In the genomic region with DNA sequence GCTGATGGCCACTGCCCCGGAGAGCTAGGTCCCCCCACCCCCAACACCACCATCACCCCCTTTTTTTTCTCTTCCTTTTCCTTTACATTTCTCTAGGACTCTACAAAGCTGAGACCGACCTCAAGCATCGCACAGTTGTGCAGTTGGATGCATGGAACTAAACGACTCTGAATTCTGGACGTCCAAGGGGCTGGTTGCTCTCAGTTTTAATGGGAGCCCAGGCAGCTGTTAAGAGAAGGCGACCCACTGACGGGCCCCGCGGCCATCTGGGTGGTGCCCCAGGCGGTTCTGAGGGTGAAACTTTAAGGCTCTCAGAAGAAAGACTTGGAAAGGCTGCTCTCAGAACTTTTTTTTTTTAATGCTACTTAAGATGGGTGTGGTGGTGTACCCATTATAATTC, we compare ENCODE assay signal across 11 mouse cellular contexts. TPM values are rescaled to one million over a fixed set of nuclear protein-coding genes. Genes with fewer than 3 reads are reported as not detected.
DNase-seq lines count a peak whose midpoint lies in the region; ATAC-seq and TF ChIP-seq lines count a peak whose summit lies in the region.
"Had no signal": no experiment of that assay in that cellular context is flagged by ENCODE, and none has a peak within 500 bp of the region (broad histone marks: within the 10 kb centered on the region; RNA-seq: fewer than 3 reads in every experiment).

No protein-coding gene starts in this region.

- DNase-seq in kidney, postnatal 0 days (ENCODE audit: low spot score), result no peak
- DNase-seq in kidney, adult 2 months, result no peak
- DNase-seq in limb, embryonic 14.5 days (ENCODE audit: low spot score), result no peak
- DNase-seq in ovary, postnatal 36 days (ENCODE audit: low spot score), result no peak
- DNase-seq in adrenal gland, adult 8-10 months, result no peak
- no peak for DNase-seq in frontal cortex, postnatal 25 days (ENCODE audit: low spot score in 2 of 2)

- peak overlapping the region; percentile 56; the same call in 1 of the 2 replicates for H3K4me3 ChIP-seq in kidney, postnatal 0 days (replicated peaks; ENCODE audit: low read depth, low read length)
- no peak overlapping the region for H3K4me3 ChIP-seq in kidney, adult 2 months (ENCODE audit: insufficient read depth, low read depth, low read length)
- peak overlapping the region; percentile 52 for H3K4me3 ChIP-seq in forebrain, embryonic 12.5 days (replicated peaks)
- peak overlapping the region; percentile 62 for H3K4me3 ChIP-seq in limb, embryonic 14.5 days (replicated peaks; ENCODE audit: low read length)
- H3K4me3 ChIP-seq in neural tube, embryonic 15.5 days (replicated peaks), result peak overlapping the region; percentile 67

- H3K27ac ChIP-seq in kidney, postnatal 0 days, result no peak overlapping the region
- no peak overlapping the region for H3K27ac ChIP-seq in kidney, adult 2 months (ENCODE audit: insufficient read depth, low read depth, low read length)
- no peak overlapping the region for H3K27ac ChIP-seq in forebrain, embryonic 12.5 days
- H3K27ac ChIP-seq in limb, embryonic 14.5 days (replicated peaks; ENCODE audit: low read depth, low read length), result 0 out of 2 replicates have a peak overlapping the region, but pooled peaks have one; percentile 3
- H3K27ac ChIP-seq in neural tube, embryonic 15.5 days (replicated peaks), result no peak overlapping the region
- H3K27ac ChIP-seq: macrophage had no signal

- TF ChIP-seq POLR2A in kidney, adult 2 months (IDR thresholded peaks at IDR 0.05; ENCODE audit: low read depth, low read length), result no peak
- no peak for TF ChIP-seq POLR2A in limb, embryonic 14.5 days (IDR thresholded peaks at IDR 0.05; ENCODE audit: borderline replicate concordance, extremely low read depth, insufficient read depth, insufficient read length)

- H3K4me2 ChIP-seq in kidney, postnatal 0 days (ENCODE audit: low read length), result peak overlapping the region; percentile 99
- H3K4me2 ChIP-seq in forebrain, embryonic 12.5 days, result peak overlapping the region; percentile 89
- H3K4me2 ChIP-seq in limb, embryonic 14.5 days (replicated peaks; ENCODE audit: low read depth, low read length, severe bottlenecking), result peak overlapping the region; percentile 94
- H3K4me2 ChIP-seq in neural tube, embryonic 15.5 days, result peak overlapping the region; percentile 94

- ATAC-seq in kidney, postnatal 0 days (replicated peaks; ENCODE audit: low FRiP score, low read depth), result no peak
- no peak for ATAC-seq in forebrain, embryonic 12.5 days (ENCODE audit: low FRiP score)
- ATAC-seq in limb, embryonic 14.5 days (ENCODE audit: low FRiP score, low read depth), result no peak
- ATAC-seq in neural tube, embryonic 15.5 days (ENCODE audit: low FRiP score), result no peak

- no peak overlapping the region for H3K9ac ChIP-seq in kidney, postnatal 0 days (ENCODE audit: low read depth, low read length)
- peak overlapping the region; percentile 57 for H3K9ac ChIP-seq in forebrain, embryonic 12.5 days
- peak overlapping the region; percentile 66; the same call in 1 of the 2 replicates for H3K9ac ChIP-seq in limb, embryonic 14.5 days (ENCODE audit: low read depth, low read length, severe bottlenecking)
- no peak overlapping the region for H3K9ac ChIP-seq in neural tube, embryonic 15.5 days (replicated peaks)

- H3K9me3 ChIP-seq in kidney, postnatal 0 days (replicated peaks; ENCODE audit: low read length), result no peaks in the 10 kb centered on the region
- H3K9me3 ChIP-seq in forebrain, embryonic 12.5 days, result no peaks in the 10 kb centered on the region
- H3K9me3 ChIP-seq in limb, embryonic 14.5 days (ENCODE audit: control insufficient read depth, low read length), result no peaks in the 10 kb centered on the region
- H3K9me3 ChIP-seq in neural tube, embryonic 15.5 days (replicated peaks), result no peaks in the 10 kb centered on the region

- peaks cover 17% of the 10 kb centered on the region; the same call in 1 of the 2 replicates for H3K4me1 ChIP-seq in kidney, postnatal 0 days (replicated peaks; ENCODE audit: insufficient read depth, low read length)
- H3K4me1 ChIP-seq in kidney, adult 2 months (ENCODE audit: control insufficient read depth, insufficient read depth, low read length), result no peaks in the 10 kb centered on the region
- peaks cover 39% of the 10 kb centered on the region for H3K4me1 ChIP-seq in forebrain, embryonic 12.5 days
- H3K4me1 ChIP-seq in limb, embryonic 14.5 days (ENCODE audit: control insufficient read depth, insufficient read depth, low read length), result 0 out of 2 replicates have a peak, but pooled peaks cover 6% of the 10 kb centered on the region
- H3K4me1 ChIP-seq in neural tube, embryonic 15.5 days, result peaks cover 43% of the 10 kb centered on the region

- peaks cover 36% of the 10 kb centered on the region for H3K27me3 ChIP-seq in kidney, postnatal 0 days (ENCODE audit: insufficient read depth, low read length)
- peaks cover 5% of the 10 kb centered on the region; the same call in 1 of the 2 replicates for H3K27me3 ChIP-seq in kidney, adult 2 months (replicated peaks; ENCODE audit: control insufficient read depth, insufficient read depth, low read length)
- H3K27me3 ChIP-seq in forebrain, embryonic 12.5 days, result peaks cover 53% of the 10 kb centered on the region
- H3K27me3 ChIP-seq in limb, embryonic 14.5 days (ENCODE audit: control insufficient read depth, insufficient read depth, low read length), result peaks cover 32% of the 10 kb centered on the region; the same call in 1 of the 2 replicates
- peaks cover 36% of the 10 kb centered on the region for H3K27me3 ChIP-seq in neural tube, embryonic 15.5 days (replicated peaks)

- no peak for TF ChIP-seq CTCF in kidney, postnatal 0 days (IDR thresholded peaks at IDR 0.05; ENCODE audit: low read depth)
- TF ChIP-seq CTCF in kidney, adult 2 months (conservative IDR thresholded peaks at IDR 0.05; ENCODE audit: insufficient read depth, insufficient read length, low read depth, low read length), result no peak

- H3K36me3 ChIP-seq in kidney, postnatal 0 days (ENCODE audit: insufficient read depth, low read length), result no peaks in the 10 kb centered on the region
- no peaks in the 10 kb centered on the region for H3K36me3 ChIP-seq in kidney, adult 2 months (ENCODE audit: control insufficient read depth, insufficient read depth, low read length)
- no peaks in the 10 kb centered on the region for H3K36me3 ChIP-seq in forebrain, embryonic 12.5 days (replicated peaks)
- no peaks in the 10 kb centered on the region for H3K36me3 ChIP-seq in limb, embryonic 14.5 days (ENCODE audit: control insufficient read depth, insufficient read depth, low read length)
- no peaks in the 10 kb centered on the region for H3K36me3 ChIP-seq in neural tube, embryonic 15.5 days

- 3% methylated on average over 10 of the region's 10 CpGs for WGBS in kidney, postnatal 0 days
- WGBS in kidney, adult 2 months, result 8% methylated on average over 10 of the region's 10 CpGs
- WGBS in forebrain, embryonic 12.5 days, result 1% methylated on average over 10 of the region's 10 CpGs
- WGBS in limb, embryonic 14.5 days, result 1% methylated on average over 10 of the region's 10 CpGs
- WGBS in neural tube, embryonic 15.5 days, result under 1% methylated on average over 10 of the region's 10 CpGs

RNA-seq across cellular contexts. Expression of a gene that starts 0.5 kb away (rescaled TPM):
- 0.43 and 0.46 TPM in 2 replicates for polyA plus RNA-seq in kidney, postnatal 0 days (2015; fragmentation: Nextera tagmentation; extraction: Ambion mirVana)
- 0.01 and 0.05 TPM in 2 replicates for polyA plus RNA-seq in kidney, adult 2 months (2012; rRNA removed)
- polyA plus RNA-seq in forebrain, embryonic 12.5 days (2016; fragmentation: Nextera tagmentation; extraction: Ambion mirVana), result 0.36 and 0.52 TPM in 2 replicates
- polyA plus RNA-seq in limb, embryonic 14.5 days (2012; rRNA removed), result 0.33 and 0.50 TPM in 2 replicates
- 0.26 TPM in 2 replicates for polyA plus RNA-seq in limb, embryonic 14.5 days (2014; fragmentation: Nextera tagmentation; extraction: Ambion mirVana)
- 0.35 and 0.54 TPM in 2 replicates for polyA plus RNA-seq in neural tube, embryonic 15.5 days (2015; fragmentation: Nextera tagmentation; extraction: Ambion mirVana)
- under 1 TPM in 1 of 4 experiments, not detected in 3; 0.03 TPM for total RNA-seq in adrenal gland, adult 8-10 months (2022)
- total RNA-seq: hematopoietic stem cell, adult 5-6 weeks; MEL had no signal
- polyA plus RNA-seq: macrophage had no signal

RNA-seq across cellular contexts. Expression of a gene that starts 49.2 kb away (rescaled TPM):
- 0.16 TPM in 1 of 2 replicates, not detected in the other for polyA plus RNA-seq in kidney, postnatal 0 days (2015; fragmentation: Nextera tagmentation; extraction: Ambion mirVana)
- not detected in 2 replicates for polyA plus RNA-seq in kidney, adult 2 months (2012; rRNA removed)
- polyA plus RNA-seq in forebrain, embryonic 12.5 days (2016; fragmentation: Nextera tagmentation; extraction: Ambion mirVana), result not detected in 2 replicates
- polyA plus RNA-seq in limb, embryonic 14.5 days (2012; rRNA removed), result 1.9 and 2.0 TPM in 2 replicates
- 1.3 and 3.4 TPM in 2 replicates for polyA plus RNA-seq in limb, embryonic 14.5 days (2014; fragmentation: Nextera tagmentation; extraction: Ambion mirVana)
- polyA plus RNA-seq in neural tube, embryonic 15.5 days (2015; fragmentation: Nextera tagmentation; extraction: Ambion mirVana), result not detected in 2 replicates
- total RNA-seq in adrenal gland, adult 8-10 months (2022), result under 1 TPM in 1 of 4 experiments, not detected in 3; 0.43 TPM
- total RNA-seq: hematopoietic stem cell, adult 5-6 weeks; MEL had no signal
- polyA plus RNA-seq: macrophage had no signal

RNA-seq across cellular contexts. Expression of a gene that starts 60.0 kb away (rescaled TPM):
- polyA plus RNA-seq in kidney, postnatal 0 days (2015; fragmentation: Nextera tagmentation; extraction: Ambion mirVana), result 0.19 and 0.84 TPM in 2 replicates
- 0.20 and 0.53 TPM in 2 replicates for polyA plus RNA-seq in kidney, adult 2 months (2012; rRNA removed)
- polyA plus RNA-seq in forebrain, embryonic 12.5 days (2016; fragmentation: Nextera tagmentation; extraction: Ambion mirVana), result not detected in 2 replicates
- polyA plus RNA-seq in limb, embryonic 14.5 days (2012; rRNA removed), result 1.2 and 2.5 TPM in 2 replicates
- 1.2 and 2.7 TPM in 2 replicates for polyA plus RNA-seq in limb, embryonic 14.5 days (2014; fragmentation: Nextera tagmentation; extraction: Ambion mirVana)
- 0.84 TPM in 1 of 2 replicates, not detected in the other for polyA plus RNA-seq in neural tube, embryonic 15.5 days (2015; fragmentation: Nextera tagmentation; extraction: Ambion mirVana)
- not detected for total RNA-seq in adrenal gland, adult 8-10 months (2022)
- total RNA-seq: hematopoietic stem cell, adult 5-6 weeks; MEL had no signal
- polyA plus RNA-seq: macrophage had no signal

Comparison
In these comparisons a context has a peak if more than half of its experiments do, and no peak if none do; other contexts are left out.
1. H3K9ac ChIP-seq: peak in forebrain, embryonic 12.5 days (single experiment) and limb, embryonic 14.5 days (single experiment); none in kidney, postnatal 0 days (single experiment) and neural tube, embryonic 15.5 days (single experiment).
2. Peak in every context shown above with its lines, with median percentiles within 50 percentile points of each other: H3K4me2 ChIP-seq.